Mouse (Mus musculus): ENCODE results near the gene Nhej1. TPM values are rescaled to one million over a fixed set of nuclear protein-coding genes. Genes with fewer than 3 reads are reported as not detected.

The Nhej1 gene
- 0.49 and 0.71 TPM in 2 replicates for polyA plus RNA-seq (2012; ENCODE audit: low replicate concordance)

DNA sequence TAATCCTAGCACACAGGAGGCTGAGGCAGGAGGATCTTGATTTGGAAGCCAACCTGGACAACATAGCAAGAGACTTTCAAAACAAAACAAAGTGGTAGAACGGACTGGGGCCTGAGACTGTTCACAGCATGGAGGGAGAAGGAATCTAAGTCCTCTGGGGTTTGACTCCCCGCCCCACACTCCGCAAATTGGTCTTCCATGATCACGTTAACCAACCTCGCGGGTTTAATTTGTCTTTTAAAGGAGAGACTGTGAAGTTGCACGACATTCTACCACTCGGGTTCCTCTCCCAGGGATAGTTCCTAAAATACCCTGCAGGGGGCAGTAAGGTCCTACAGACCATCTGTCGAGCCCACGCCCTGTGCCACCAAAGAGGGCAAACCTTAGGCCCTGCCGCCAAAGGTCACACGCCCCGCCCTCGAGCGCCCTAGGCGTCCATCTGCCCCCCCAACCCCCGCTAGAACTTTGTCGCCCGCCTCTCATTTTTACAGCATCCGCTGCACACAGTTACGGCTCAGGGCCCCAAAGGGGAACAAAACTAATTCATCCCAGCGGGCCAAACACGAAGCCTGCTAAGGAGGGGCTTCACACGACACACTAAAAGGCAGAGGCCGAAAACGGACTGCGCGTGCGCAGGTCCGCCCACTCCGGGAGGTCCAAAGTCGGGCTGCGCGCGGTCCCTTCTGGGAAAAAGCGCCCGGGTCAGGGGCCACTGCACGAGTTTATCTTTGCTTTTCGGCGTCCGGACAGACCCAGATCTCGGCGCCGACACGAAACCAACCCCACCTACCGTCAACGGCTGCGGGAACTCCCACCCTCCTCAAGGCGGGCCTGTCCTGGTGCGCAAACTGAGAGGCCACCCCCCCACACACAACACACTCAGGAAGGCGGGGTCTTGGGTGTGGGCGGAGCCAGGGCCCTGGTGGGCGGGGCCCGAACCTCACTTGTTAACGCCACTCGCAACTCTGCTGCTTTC, at the start of gene Nhej1:
TSS of gene Nhej1 (minus strand) at position 855 of the 976 bp plus-strand sequence.

DNA sequence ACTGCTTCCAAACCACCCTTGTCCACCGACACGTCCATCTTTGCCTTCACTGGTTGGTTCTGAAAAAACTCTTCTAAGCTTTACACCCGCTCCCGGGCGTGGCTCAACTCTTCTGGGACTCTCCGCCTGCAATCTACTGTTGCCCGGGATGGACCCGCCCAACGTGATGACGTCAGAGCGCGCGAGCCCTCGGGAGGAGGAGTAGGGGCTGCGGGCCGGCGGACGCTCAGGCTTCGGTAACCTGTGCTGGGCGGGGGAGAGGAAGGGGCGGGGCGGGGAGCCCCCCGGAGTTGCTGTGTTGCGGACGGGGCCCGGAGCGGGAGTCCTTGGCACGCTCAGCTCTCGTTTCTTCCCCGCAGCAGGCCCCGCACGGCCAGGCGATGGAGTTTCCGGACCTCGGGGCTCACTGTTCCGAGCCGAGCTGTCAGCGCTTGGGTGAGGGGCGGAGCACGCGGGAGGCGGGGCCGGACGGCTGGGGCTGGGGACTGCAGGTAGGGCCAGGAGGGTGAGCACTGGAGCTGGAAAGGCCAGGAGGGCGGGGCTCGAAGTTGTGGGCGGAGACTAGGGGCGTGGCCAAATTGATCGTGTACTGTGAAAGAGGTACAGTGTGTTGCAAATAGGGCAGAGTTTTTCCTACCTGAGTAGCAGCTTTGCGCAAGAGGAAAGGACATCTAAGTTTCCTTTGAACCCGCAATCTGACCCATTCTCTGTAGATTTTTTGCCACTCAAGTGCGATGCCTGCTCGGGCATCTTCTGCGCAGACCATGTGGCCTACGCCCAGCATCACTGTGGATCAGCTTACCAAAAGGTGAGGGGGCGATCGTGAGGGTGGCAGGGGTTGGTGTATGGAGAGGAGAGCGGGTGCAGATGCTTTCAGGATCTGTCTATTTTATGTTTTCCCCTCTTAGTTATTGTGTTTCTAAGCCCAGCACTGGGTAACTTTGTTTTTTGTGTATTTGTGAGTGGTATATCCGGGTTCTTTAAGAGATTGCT, 43.8 kb upstream of the Nhej1 start, which contains the start of gene Zfand2b:
TSS of gene Zfand2b (plus strand) at position 175 of the 993 bp plus-strand sequence.

DNA sequence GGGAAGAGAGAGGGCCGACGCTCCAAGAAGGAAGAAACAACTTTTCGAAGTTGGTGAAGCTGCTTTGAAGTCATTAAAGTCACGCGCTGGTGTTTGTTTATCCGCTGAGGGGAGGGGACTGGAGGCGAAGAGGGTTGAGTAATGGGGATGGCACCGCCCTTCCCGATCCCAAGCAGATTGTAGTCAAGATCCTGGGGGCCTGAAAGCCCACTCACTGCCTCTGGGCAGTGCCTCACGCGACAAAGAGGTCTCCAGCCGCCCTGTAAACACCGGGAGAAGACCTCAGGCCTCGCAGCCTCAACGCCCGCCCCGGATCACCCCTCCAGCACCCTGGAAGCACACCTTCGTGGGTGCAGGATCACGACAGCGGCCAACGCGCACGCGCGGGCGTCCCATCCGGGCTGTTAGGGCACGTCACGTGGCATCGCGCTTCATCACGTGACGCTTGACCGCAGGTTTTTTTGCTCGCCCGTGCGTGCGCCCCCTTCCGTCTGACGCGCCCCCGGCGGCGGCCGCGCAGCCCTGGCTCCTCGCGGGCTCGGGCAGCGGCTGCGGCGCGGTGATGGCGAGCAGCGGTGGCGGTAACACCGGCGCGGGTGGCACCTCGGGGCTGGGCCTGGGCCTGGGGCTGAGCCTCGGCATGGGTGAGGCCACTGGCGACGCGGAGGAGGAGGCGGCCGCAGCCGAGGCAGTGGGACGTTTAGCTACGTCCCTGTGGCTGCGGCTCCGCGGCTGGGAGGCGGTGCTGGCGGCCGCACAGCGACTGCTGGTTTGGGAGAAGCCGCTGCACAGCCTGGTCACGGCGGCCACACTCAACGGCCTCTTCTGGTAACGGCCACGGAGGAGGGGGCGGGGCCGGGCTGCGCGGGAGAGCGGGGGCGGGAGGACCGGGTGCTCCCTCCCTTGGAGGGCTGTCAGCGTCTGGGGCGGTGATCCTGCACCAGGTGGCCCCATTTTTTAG, 17.6 kb upstream of the Nhej1 start, which contains the start of the genes Cnppd1 and Retreg2:
TSS of gene Cnppd1 (minus strand) at position 411 of the 961 bp plus-strand sequence.
TSS of gene Retreg2 (plus strand) at position 478 of the 961 bp plus-strand sequence.

GRCm38 (mm10) chr1:75133421-75134207, 8.6 kb upstream of the Nhej1 start, which contains the start of gene Slc23a3:
Slc23a3 (minus strand) TSS chr1:75133890.

DNA sequence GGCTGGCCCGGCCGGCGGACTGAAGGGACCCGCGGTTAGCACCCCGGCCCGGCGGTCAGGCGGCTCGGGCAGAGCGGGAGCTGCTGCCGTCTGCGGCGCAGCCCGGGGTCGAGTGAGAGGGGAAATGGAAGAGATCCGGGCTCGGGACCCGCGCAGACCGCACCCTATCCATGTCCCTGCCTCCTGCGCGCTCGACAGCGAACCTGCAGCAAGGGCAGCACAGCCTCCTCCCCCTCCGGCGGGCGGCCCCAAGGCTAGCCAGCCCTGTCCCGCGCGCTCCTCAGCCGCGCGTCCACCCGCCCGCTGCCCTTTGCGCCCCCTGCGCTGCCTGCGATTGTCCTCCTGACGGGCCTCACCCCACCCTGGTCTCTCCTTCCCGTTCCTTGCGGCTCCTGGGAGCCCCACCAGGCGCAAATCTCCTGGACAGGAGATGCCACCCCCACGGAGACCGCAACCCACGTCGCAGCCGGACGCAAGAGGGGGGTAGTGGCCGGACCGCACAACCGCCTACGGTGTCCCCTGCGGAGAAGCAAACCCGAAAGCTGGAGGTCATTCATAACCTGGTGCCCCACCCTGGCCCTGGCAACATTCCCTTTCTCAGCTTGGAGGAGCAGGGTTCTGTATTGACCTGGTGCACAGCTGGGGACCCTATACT, 173.3 kb downstream of the Nhej1 start, which contains the start of gene Ihh:
TSS of gene Ihh (minus strand) at position 117 of the 655 bp plus-strand sequence.

GRCm38 (mm10) chr1:74935402-74935801, 189.6 kb downstream of the Nhej1 start, which contains the start of gene Cfap65:
Cfap65 (minus strand) TSS chr1:74935599.

Other genes starting within 250 kb of the Nhej1 start
- not detected in 2 replicates for gene Fev, start 239.8 kb downstream of the Nhej1 start, polyA plus RNA-seq (2012; ENCODE audit: low replicate concordance)
- not detected in 2 replicates for gene Cryba2, start 232.1 kb downstream of the Nhej1 start, polyA plus RNA-seq (2012; ENCODE audit: low replicate concordance)
- not detected in 2 replicates for gene Cfap65, start 189.6 kb downstream of the Nhej1 start, polyA plus RNA-seq (2012; ENCODE audit: low replicate concordance)
- gene Ihh, start 173.5 kb downstream of the Nhej1 start, polyA plus RNA-seq (2012; ENCODE audit: low replicate concordance) = 0.16 and 0.45 TPM in 2 replicates
- gene Slc23a3, start 8.7 kb upstream of the Nhej1 start, polyA plus RNA-seq (2012; ENCODE audit: low replicate concordance) = 0.15 TPM in 1 of 2 replicates, not detected in the other
- gene Cnppd1, start 17.5 kb upstream of the Nhej1 start, polyA plus RNA-seq (2012; ENCODE audit: low replicate concordance) = 63.0 and 65.5 TPM in 2 replicates
- 81.2 and 167 TPM in 2 replicates for gene Retreg2, start 17.6 kb upstream of the Nhej1 start, polyA plus RNA-seq (2012; ENCODE audit: low replicate concordance)
- 18.0 and 31.8 TPM in 2 replicates for gene Zfand2b, start 43.4 kb upstream of the Nhej1 start, polyA plus RNA-seq (2012; ENCODE audit: low replicate concordance)
- gene Abcb6, start 55.2 kb upstream of the Nhej1 start, polyA plus RNA-seq (2012; ENCODE audit: low replicate concordance) = 0.13 and 7.2 TPM in 2 replicates
- gene Ankzf1, start 67.0 kb upstream of the Nhej1 start, polyA plus RNA-seq (2012; ENCODE audit: low replicate concordance) = 11.8 and 19.3 TPM in 2 replicates
- gene Atg9a, start 67.0 kb upstream of the Nhej1 start, polyA plus RNA-seq (2012; ENCODE audit: low replicate concordance) = 41.2 and 51.7 TPM in 2 replicates
- 0.58 and 0.97 TPM in 2 replicates for gene Glb1l, start 85.6 kb upstream of the Nhej1 start, polyA plus RNA-seq (2012; ENCODE audit: low replicate concordance)
- 61.2 and 158 TPM in 2 replicates for gene Stk16, start 85.6 kb upstream of the Nhej1 start, polyA plus RNA-seq (2012; ENCODE audit: low replicate concordance)
- 16.3 and 47.0 TPM in 2 replicates for gene Tuba4a, start 94.7 kb upstream of the Nhej1 start, polyA plus RNA-seq (2012; ENCODE audit: low replicate concordance)
- gene A630095N17Rik, start 106.9 kb upstream of the Nhej1 start, polyA plus RNA-seq (2012; ENCODE audit: low replicate concordance) = 0.28 TPM in 1 of 2 replicates, not detected in the other
- 18.6 and 44.4 TPM in 2 replicates for gene Dnajb2, start 111.2 kb upstream of the Nhej1 start, polyA plus RNA-seq (2012; ENCODE audit: low replicate concordance)
- 0.25 and 0.55 TPM in 2 replicates for gene Ptprn, start 139.3 kb upstream of the Nhej1 start, polyA plus RNA-seq (2012; ENCODE audit: low replicate concordance)
- gene Resp18, start 153.2 kb upstream of the Nhej1 start, polyA plus RNA-seq (2012; ENCODE audit: low replicate concordance) = not detected in 2 replicates
- 31.1 and 62.9 TPM in 2 replicates for gene Dnpep, start 192.8 kb upstream of the Nhej1 start, polyA plus RNA-seq (2012; ENCODE audit: low replicate concordance)
- gene Des, start 235.1 kb upstream of the Nhej1 start, polyA plus RNA-seq (2012; ENCODE audit: low replicate concordance) = 0.42 and 3.0 TPM in 2 replicates